Mouse (Mus musculus) left cerebral cortex, adult 11 months (tissue): ENCODE measurements at regions not wholly inside any gene's neighbourhood (a gene's known extent, or its start where the extent isn't known, plus 50 kb on each side); places are given as distances from the start of the nearest gene placed in this dataset.

Experiments
- DNase-seq: peaks from one replicate; pipeline ENCODE4 v3.0.0; 2022; ENCODE audit warnings: low spot score

GRCm38 (mm10) chr1:114456406-114456805 lies 1228.2 kb upstream of the Cntnap5a start:
- no peak for DNase-seq

GRCm38 (mm10) chr1:114496455-114496854 lies 1188.1 kb upstream of the Cntnap5a start:
- DNase-seq: no peak

GRCm38 (mm10) chr1:114515709-114516108 lies 1168.8 kb upstream of the Cntnap5a start:
- DNase-seq: no peak

- no peak for DNase-seq
These were observed 1164.7 kb upstream of the Cntnap5a start for GRCm38 (mm10) chr1:114519860-114520259.

GRCm38 (mm10) chr1:114528545-114528944 lies 1156.0 kb upstream of the Cntnap5a start:
- DNase-seq: no peak

GRCm38 (mm10) chr1:114533881-114534280 lies 1150.7 kb upstream of the Cntnap5a start:
- DNase-seq: no peak

- DNase-seq: peak; percentile 11
These were observed 1137.6 kb upstream of the Cntnap5a start for GRCm38 (mm10) chr1:114546997-114547396.

GRCm38 (mm10) chr1:114552719-114553118 lies 1131.8 kb upstream of the Cntnap5a start:
- DNase-seq: no peak

GRCm38 (mm10) chr1:114554453-114554852 lies 1130.1 kb upstream of the Cntnap5a start:
- no peak for DNase-seq
